Mouse (Mus musculus): ENCODE results near the gene Cdkn2d. TPM values are rescaled to one million over a fixed set of nuclear protein-coding genes. Genes with fewer than 3 reads are reported as not detected.
"Not testable (repeated sequence)": the region's sequence is repeated elsewhere in the genome, so short reads cannot be mapped to it uniquely, and the experiment has no call there.

The Cdkn2d gene
- total RNA-seq, 1 experiment from 2014 or later = 14.8 TPM

DNA sequence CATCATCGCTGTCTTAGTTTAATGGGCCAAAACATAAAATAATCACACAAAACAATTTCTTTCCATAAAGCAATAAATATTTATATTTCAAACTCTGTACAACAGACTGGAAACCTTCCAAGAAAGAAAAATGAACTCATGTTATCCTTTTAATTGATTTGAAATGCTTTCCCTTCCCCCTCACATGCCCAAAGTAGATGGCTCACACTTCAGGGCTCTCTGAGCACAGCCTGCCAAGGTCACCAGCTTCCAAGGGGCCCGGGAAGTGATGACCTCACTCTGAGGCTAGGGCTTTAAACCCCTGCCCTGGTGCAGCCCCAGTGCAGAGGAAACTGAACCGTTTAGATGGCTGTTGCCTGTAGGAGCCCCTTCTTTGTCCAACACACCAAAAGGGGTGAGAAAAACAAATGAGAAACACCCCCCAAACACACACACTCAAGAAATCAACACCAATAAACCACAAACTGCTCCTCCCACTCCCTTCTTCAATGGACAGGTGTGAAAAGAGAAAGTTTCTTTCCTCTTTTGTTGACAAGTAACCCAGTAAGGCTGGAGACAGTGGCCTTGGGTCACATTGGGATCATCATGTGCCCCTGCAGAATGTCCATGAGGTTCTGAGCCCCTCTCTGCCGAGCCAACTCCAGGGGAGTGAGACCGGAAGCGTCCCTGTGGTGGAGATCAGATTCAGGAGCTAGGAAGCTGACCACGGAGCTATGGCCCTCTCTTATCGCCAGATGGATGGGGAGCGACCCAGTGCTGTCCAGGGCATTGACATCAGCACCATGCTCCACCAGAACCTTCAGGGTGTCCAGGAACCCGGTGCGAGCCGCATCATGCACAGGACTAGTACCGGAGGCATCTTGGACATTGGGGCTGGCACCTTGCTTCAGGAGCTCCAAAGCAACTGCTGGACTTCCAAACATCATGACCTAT is 2.5 kb downstream of the Cdkn2d start:
- no peak for ATAC-seq (replicated peaks in 1 of 2; ENCODE audit: insufficient read depth in 1 of 2, low FRiP score in 2 of 2, low TSS enrichment in 1 of 2, low read depth in 1 of 2, poor library complexity in 2 of 2, severe bottlenecking in 2 of 2)

DNA sequence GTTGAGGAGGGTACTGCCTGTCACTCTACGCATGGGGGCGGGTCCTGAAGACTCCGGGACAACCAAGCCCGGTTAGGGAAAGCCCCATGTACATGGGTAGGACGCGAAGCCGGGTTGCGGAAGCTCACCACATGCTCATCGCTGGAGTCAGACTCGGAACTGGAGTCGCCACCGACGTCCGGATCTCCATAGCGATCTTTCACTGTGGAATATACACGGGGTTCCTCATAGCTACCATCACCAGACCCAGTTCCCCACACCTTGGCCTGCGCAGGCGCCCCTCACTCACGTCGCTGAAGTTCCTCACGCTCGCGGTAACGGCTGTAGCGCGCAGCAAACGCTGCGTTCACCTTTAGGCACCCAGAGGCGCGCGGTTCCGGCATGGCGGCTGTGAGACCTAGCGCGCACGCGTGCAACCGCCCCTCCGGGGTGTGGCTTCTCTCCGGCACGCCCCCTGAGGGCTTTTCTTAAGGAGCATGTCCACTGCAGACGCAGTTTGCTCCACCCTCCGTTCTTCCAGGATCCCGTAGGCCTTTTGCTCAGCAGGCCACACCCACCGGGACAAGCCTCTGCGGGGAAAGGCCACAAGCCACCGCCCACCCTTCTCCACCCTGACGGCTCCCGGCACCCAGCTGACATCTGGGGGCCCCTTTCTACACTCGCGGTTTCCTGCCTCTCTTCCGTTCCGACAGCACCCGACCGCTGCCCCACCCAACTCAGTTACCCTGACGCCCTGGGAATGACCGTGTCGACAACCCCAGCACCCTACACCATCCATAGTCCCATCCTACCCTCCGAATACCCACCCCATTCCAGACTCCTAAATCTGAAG is 3.4 kb downstream of the Cdkn2d start, which contains the start of gene Kri1:
TSS of gene Kri1 (minus strand) at position 399 of the 832 bp plus-strand sequence.
- ATAC-seq (replicated peaks in 1 of 2; ENCODE audit: insufficient read depth in 1 of 2, low FRiP score in 2 of 2, low TSS enrichment in 1 of 2, low read depth in 1 of 2, poor library complexity in 2 of 2, severe bottlenecking in 2 of 2) = peak; percentile 73 to 77

DNA sequence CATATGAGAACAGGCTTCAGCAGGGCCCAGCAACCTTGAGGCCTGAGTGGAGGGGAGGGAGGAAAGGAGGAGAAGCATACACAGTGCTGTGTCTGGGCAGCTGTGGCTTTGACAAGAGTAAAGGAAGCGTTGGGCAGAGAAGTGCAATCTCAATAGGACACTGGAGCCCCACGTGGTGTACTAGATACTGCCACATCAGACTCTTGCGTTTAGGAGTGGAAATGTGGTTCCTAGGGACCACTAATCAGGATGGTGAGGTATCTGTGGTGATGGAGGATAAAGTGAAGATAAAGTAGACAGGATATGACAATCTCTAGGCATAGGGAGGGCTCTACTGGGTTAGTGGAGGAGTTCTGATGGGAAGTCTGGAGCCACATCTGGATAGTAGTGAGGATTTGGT is 4.5 kb downstream of the Cdkn2d start:
- no peak for ATAC-seq (replicated peaks in 1 of 2; ENCODE audit: insufficient read depth in 1 of 2, low FRiP score in 2 of 2, low TSS enrichment in 1 of 2, low read depth in 1 of 2, poor library complexity in 2 of 2, severe bottlenecking in 2 of 2)

DNA sequence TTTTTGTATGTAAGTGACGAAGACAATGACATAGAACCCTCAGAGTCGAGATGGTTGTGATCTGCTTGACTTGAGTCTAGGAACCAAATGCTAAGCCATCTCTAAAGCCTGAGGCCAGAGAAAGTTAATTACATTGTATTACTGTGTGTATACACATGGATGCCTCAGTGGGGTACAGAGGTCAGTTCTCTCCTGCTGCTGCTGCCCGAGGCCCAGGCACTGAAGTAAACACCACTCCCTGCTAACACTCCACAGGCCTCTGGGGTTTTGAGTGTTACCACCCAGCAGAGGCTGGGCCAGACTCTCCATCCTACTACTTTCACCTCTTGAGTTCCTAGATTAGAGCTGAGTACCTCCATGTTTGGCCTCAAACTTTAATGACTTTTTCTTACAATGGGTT is 7.2 kb downstream of the Cdkn2d start:
- ATAC-seq (replicated peaks in 1 of 2; ENCODE audit: insufficient read depth in 1 of 2, low FRiP score in 2 of 2, low TSS enrichment in 1 of 2, low read depth in 1 of 2, poor library complexity in 2 of 2, severe bottlenecking in 2 of 2) = no peak

DNA sequence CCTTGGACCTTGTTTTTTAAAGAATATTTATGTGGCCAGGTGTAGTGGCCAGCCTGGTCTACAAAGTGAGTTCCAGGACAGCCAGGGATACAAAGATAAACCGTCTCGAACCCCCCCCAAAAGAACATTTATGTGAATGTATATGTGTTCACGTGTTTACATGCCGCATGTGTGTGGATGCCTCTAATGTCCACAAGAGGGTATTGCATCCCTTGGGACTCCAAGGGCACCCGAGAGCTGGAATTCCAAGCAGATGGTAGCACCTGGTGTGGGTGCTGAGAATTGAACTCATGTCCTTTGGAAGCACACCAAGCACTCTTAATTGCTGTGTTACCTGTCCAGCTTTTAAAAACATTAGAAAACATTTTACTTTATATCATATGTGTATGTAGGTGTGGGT is 7.6 kb downstream of the Cdkn2d start:
- no peak for ATAC-seq (replicated peaks in 1 of 2; ENCODE audit: insufficient read depth in 1 of 2, low FRiP score in 2 of 2, low TSS enrichment in 1 of 2, low read depth in 1 of 2, poor library complexity in 2 of 2, severe bottlenecking in 2 of 2)

DNA sequence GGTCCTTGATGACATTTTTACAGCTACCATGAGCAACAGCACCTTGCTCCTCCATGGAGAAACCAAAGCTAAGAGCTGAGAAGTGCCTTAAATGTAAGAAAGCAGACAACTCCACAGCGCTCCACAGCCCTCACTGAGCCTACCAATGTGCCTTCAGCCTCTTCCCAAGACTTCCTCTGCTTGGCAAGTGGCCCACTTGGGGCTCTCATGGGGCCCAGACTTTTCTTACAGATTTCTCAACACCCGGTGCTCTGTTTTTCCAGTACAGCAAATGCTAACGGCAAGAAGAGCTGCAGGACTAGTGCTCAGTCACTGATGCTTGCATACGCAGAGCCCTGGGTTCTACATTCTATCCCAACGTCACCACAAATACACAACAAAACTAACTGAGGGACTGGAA is 13.4 kb downstream of the Cdkn2d start:
- no peak for ATAC-seq (replicated peaks in 1 of 2; ENCODE audit: insufficient read depth in 1 of 2, low FRiP score in 2 of 2, low TSS enrichment in 1 of 2, low read depth in 1 of 2, poor library complexity in 2 of 2, severe bottlenecking in 2 of 2)

DNA sequence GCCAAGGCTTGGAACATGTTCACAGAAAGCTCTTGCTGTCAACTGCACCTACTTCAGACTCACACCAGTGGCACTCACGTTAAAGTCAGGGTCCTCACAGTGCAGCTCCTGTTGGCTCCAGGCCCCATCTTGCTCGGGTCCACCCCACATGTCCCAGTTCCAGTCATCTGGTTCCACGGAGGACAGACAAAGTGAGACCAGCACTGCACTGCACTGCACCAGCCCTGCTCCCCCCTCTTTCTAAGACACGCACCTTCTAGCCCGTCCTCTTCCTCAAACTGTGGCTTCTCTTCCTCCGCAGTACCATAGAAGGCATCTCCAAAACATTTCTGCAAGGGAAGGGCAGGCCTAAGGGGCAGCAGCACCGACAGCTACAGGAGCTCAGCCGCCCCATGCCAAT is 14.9 kb downstream of the Cdkn2d start:
- ATAC-seq (replicated peaks in 1 of 2; ENCODE audit: insufficient read depth in 1 of 2, low FRiP score in 2 of 2, low TSS enrichment in 1 of 2, low read depth in 1 of 2, poor library complexity in 2 of 2, severe bottlenecking in 2 of 2) = no peak

DNA sequence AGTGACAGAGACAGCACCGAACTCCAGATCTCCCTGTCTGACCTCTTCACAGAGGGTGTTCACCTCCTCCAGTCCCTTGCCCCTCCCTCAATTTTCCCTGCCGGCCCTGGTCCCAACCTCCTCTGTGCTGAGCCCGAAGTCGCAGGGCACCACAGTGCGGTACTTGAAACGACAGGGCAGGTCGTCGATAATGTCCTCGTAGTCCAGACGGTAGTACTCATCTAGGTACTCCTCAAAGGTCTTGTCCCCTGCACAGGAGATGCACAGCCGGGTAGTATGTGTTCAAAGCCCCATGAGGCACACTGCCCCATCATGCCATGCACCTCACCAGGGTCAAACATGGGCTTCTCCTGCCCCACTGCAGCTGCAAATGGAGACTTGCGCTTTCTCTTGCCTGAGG is 15.5 kb downstream of the Cdkn2d start:
- no peak for ATAC-seq (replicated peaks in 1 of 2; ENCODE audit: insufficient read depth in 1 of 2, low FRiP score in 2 of 2, low TSS enrichment in 1 of 2, low read depth in 1 of 2, poor library complexity in 2 of 2, severe bottlenecking in 2 of 2)

DNA sequence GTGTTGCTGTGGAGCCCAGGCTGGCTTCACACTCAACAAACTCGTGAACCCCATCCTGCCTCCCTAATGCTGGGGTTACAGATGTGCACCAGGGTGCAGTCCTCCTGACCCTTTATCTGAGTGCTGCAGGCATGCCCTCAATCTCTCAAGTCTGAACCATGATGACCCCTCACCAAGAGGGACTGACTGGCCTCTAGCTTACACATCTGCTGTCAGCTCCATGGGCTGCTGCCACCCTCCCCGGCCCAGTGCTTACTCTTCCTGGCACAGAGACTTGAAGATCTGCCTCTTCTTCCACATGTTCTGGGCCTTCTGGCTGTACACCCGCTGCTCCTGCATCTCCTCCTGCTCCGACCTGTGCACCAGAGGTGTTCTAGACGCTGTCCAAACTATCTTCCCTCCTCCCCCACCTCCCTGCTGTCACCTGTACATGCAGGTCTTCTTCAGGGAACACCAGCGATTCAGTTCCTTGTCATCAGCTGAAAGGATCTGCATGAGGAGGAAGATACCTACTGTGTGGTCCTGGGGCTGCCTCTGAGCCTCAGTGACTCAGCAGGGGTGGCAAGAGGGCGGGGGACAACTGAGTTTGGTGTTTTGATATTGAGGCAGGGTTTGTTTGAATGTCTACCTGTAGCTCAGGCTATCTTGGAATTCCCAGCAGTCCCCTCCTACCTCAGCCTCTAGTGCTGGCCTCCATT is 16.0 kb downstream of the Cdkn2d start:
- no peak for ATAC-seq (replicated peaks in 1 of 2; ENCODE audit: insufficient read depth in 1 of 2, low FRiP score in 2 of 2, low TSS enrichment in 1 of 2, low read depth in 1 of 2, poor library complexity in 2 of 2, severe bottlenecking in 2 of 2)

DNA sequence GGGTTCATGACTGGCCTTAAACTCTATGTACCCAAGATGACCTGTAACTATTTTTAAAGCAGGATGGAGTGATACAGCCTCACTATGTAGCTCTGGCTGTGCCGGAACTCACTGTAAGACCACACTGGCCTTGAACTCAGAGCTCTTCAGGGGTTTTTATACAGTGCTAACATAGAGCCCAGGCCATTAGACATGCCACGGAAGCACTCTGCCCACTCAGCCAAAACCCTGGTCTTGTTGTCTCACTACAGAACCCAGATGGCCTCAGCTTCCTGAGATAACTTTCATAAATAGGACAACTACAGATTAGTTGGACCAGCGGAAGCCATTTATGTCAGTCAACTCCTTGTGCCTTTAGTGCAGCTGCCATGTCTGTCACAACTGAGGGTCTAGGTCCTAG is 16.9 kb downstream of the Cdkn2d start:
- ATAC-seq (replicated peaks in 1 of 2; ENCODE audit: insufficient read depth in 1 of 2, low FRiP score in 2 of 2, low TSS enrichment in 1 of 2, low read depth in 1 of 2, poor library complexity in 2 of 2, severe bottlenecking in 2 of 2) = no peak

DNA sequence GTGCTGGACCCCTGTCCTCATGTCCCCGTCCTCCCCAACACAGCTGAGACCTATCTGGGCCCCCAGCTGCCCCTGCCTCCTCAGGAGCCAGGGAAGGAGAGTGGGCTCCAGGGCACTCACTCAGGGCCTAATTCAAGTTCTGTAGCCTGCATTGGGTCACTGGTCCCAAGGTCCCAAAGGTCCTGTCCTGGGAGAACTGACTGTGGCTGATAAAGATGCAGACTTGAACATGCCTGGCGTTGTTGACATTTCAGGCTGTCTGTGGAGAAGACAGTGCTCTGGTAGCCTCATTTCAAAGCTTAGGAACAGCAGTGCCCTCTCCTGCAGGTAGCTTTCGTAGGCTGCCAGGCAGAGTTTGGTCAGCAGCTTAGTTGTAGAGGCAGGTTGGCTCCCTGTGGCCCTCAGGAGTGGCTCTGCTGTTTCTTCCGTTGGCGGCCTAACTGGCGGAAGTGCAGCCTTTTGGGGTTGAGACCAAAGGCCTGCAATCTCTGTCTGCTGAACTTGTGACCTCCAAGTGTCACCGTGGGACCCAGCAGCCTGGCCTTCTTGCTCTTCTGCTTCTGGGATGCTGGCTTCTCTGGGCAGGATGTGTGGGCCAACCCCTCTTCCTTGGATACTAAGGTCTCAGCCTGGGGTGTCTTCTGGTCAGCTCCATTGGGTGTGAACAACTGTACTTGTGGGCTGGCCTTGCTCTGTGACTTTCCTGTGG is 17.5 kb downstream of the Cdkn2d start:
- no peak for ATAC-seq (replicated peaks in 1 of 2; ENCODE audit: insufficient read depth in 1 of 2, low FRiP score in 2 of 2, low TSS enrichment in 1 of 2, low read depth in 1 of 2, poor library complexity in 2 of 2, severe bottlenecking in 2 of 2)

DNA sequence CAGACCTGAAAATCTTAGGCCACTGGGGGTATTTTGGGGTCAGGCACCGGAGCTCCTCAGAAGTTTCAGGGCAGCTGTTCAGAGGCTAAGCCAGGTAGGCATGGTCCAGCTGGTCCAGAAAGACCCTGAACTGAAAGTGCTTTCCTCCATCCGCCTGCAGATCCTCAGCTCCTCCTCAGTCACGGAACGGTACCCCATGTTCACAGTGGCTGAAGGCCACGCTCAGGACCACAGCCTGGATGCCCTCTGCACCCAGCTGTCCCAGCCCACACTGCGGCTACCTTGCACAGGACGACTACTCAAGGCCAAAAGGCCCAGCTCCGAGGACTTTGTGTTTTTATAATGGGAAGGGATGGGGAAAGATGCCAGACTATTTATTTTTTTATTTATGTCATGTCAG is 18.1 kb downstream of the Cdkn2d start:
- no peak for ATAC-seq (replicated peaks in 1 of 2; ENCODE audit: insufficient read depth in 1 of 2, low FRiP score in 2 of 2, low TSS enrichment in 1 of 2, low read depth in 1 of 2, poor library complexity in 2 of 2, severe bottlenecking in 2 of 2)

DNA sequence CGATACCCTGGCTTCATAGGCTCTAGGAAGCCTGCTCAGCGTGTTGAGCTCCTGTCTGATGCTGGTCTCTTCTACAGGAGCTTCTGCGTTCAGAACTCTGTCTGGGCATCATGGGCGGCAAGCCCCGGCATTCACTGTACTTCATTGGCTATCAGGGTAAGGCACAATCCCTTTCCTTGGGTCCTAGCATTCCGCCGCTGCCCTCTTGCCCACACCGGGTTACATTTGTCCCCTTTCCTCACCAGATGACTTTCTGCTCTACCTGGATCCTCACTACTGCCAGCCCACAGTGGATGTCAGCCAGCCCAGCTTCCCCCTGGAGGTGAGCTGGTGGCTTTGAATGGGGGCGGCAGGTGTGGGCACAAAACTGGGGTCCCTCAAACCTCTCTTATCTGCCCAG is 18.8 kb downstream of the Cdkn2d start:
- ATAC-seq (replicated peaks in 1 of 2; ENCODE audit: insufficient read depth in 1 of 2, low FRiP score in 2 of 2, low TSS enrichment in 1 of 2, low read depth in 1 of 2, poor library complexity in 2 of 2, severe bottlenecking in 2 of 2) = no peak

DNA sequence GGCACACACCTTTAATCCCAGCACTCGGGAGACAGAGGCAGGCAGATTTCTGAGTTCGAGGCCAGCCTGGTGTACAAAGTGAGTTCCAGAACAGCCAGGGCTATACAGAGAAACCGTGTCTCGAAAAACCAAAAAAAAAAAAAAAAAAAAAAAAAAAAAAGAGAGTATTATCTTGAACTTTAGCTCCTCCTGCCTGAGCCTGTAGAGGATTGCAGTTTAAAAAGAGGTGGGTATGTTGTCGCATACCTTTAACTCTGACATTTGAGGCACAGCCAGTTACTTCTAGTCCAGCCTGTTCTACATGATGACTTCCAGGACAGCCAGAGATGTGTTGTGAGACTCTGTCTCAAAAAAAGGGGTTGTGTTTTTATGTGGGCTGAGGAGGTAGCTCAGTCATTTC is 21.6 kb downstream of the Cdkn2d start:
- ATAC-seq (replicated peaks in 1 of 2; ENCODE audit: insufficient read depth in 1 of 2, low FRiP score in 2 of 2, low TSS enrichment in 1 of 2, low read depth in 1 of 2, poor library complexity in 2 of 2, severe bottlenecking in 2 of 2) = not testable (repeated sequence)

DNA sequence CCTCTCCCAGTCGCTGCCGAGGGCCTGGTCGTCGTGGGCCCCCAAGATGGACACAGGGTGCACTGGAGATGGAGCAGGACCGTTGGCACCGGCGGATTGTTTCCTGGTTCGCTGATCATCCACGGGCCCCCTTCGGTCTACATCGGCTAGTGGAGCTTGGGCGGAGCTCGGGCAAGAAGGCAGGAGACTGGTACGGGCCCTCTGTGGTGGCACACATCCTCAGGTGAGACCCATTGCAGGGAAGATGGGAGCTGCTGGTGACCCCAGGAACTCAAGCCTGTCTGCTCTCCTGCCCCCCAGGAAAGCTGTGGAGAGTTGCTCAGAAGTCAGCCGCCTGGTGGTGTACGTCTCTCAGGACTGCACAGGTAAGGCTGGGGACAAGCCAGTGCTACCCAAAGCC is 22.9 kb downstream of the Cdkn2d start:
- ATAC-seq (replicated peaks in 1 of 2; ENCODE audit: insufficient read depth in 1 of 2, low FRiP score in 2 of 2, low TSS enrichment in 1 of 2, low read depth in 1 of 2, poor library complexity in 2 of 2, severe bottlenecking in 2 of 2) = no peak

DNA sequence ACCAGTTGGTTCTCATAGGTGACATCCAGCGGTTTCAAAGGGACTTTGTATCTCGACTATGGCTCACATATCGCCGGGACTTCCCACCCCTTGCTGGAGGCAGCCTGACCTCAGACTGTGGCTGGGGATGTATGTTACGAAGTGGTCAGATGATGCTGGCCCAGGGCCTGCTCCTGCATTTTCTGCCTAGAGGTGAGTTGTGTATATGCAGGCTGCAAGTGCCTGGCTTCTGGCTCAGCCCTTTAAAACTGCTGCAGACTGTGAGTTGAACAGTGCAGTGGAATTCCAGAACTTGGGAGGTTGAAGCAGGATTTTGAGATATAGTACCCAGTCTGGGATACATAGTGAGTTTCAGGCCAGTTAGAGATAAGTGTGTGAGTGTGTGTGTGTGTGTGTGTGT is 24.3 kb downstream of the Cdkn2d start:
- ATAC-seq (replicated peaks in 1 of 2; ENCODE audit: insufficient read depth in 1 of 2, low FRiP score in 2 of 2, low TSS enrichment in 1 of 2, low read depth in 1 of 2, poor library complexity in 2 of 2, severe bottlenecking in 2 of 2) = no peak

DNA sequence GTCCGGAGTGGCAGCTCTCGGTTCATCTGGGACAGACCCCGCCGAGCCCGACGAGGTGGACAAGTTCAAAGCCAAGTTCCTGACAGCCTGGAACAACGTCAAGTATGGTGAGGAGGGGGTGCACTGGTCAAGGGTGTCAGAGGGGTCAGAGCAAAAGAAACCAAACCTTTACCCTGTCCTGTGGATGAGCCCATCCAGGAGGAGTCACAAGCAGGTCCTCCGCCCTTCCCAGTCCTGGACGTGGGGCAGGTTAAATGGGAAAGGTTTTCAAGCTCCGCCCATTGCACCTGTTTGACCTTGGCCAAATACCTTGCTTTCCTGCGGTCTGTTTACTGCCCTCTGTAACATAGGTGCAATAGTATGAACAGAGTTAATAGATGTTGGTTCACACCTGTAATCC is 25.6 kb downstream of the Cdkn2d start:
- no peak for ATAC-seq (replicated peaks in 1 of 2; ENCODE audit: insufficient read depth in 1 of 2, low FRiP score in 2 of 2, low TSS enrichment in 1 of 2, low read depth in 1 of 2, poor library complexity in 2 of 2, severe bottlenecking in 2 of 2)

Measured in hematopoietic stem cell, adult 5-6 weeks (primary cell).